Mouse (Mus musculus) common myeloid progenitor, adult 5-6 weeks (primary cell): Measurements from ENCODE around the gene Wwc1. TPM values are rescaled to one million over a fixed set of nuclear protein-coding genes. Genes with fewer than 3 reads are reported as not detected.
A peak's percentile ranks its signal among the peaks of the same experiment; 100 is the strongest.

Source experiments
- ATAC-seq: replicated peaks from 2 replicates; pipeline ENCODE4 v1.8.0; 2016; ENCODE audit warnings: low read depth, mild to moderate bottlenecking, moderate TSS enrichment, inconsistent platforms; ENCODE audit not compliant: poor library complexity, severe bottlenecking
- total RNA-seq: library from RNA; stranded (forward); fragments of 200-1000, 187-1606 nt; gene quantifications from 2 replicates; pipeline ENCODE4 v1.2.3, GENCODE M21; 2017

The Wwc1 gene
- total RNA-seq, 1 experiment from 2014 or later = not detected

DNA sequence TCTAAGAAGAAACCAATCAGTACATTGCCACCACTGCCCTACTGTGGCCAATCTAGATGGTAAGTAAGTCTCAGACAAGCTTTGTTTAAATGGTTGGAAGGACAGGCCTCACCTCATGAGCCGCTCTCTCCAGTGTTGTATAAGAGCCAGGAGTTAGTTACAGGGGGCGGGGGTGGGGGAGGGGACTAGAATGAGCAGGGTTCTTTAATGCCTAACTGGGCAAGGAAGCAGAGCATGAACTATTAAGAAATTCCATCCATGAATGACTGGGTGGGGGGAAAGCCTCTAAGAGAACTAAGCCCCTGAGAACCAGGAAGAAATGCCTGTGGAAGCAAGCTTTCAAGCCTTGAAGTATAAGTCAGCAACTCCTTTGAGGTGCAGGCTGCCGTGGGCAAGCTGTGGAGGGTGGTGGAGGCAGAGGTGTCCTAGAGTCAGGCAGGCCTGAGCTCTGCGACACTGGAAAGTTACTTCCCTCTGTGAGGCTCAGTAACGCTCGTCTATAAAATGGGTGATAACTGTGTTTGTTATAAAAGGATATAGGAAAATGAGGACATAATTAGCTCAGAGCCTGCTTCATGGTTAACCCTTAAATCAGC is 41.4 kb downstream of the Wwc1 start:
- no peak for ATAC-seq

DNA sequence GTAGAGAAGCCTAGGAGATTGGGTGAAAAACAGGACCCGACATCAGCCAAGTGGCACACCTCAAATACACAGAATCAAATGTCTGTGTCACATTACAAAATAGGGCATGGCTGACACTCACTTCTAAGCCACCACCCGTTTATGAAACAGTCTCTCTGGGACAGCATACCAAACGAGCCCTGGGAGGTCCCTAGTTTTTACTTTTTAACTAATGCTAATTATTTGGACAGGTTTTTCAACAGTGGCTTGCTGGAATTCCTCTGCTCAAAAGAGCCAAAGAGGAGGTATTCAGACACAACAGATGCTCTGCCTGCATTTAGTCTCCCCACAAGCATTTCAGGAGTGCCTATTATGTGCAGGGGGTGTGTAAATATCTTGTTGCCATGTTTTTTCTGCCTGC is 44.7 kb downstream of the Wwc1 start:
- no peak for ATAC-seq

DNA sequence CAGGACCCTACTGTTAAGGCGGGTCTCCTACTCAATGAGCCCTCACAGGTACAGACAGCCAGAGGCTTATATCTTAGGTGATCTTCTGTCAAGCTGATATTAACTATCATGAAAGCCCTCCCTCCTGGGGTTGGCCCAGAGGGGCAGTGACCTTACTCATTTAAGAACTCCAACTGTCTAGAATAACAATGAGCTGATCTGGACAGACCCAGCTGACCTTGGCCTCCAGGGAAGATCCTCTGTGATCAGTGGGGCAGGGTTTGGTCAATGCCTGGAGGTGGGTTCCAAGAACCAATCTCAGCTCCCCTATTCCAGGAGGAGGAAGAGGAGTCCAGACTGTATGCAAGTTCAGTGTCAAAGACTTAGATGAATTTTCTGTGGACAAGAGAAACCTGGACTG is 45.2 kb downstream of the Wwc1 start:
- no peak for ATAC-seq

DNA sequence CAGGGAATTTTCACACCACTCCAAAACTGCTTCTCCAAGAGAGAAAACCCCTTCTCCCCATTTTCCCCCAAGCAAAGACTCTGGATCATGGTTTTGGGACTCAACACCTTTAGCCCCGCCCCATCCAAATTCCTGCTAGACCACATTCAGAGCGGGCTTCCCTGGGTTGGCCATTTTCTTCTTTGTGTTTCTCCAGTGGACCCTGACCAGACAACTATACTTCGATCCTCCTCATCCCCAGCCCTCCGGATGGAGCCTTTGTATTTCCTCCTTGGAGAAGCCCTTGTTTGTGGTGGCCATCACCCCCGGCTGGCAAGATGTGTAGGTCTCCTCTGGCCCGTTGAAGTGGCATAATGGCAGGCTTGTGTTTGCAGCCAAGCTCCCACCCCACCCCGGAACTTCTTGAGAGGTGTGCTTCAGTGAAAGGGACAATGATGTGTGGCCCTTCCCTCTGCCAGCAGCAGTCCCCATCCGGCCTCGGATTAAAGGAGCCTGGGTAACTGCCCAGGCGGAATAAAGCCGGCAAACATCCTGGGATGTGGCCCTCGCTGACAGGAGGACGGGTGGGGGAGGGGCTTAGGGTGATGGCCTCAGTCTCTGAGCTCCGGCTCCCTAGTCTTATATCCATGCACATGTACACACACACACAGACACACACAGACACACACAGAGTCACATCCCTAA is 46.8 kb downstream of the Wwc1 start:
- ATAC-seq = no peak

DNA sequence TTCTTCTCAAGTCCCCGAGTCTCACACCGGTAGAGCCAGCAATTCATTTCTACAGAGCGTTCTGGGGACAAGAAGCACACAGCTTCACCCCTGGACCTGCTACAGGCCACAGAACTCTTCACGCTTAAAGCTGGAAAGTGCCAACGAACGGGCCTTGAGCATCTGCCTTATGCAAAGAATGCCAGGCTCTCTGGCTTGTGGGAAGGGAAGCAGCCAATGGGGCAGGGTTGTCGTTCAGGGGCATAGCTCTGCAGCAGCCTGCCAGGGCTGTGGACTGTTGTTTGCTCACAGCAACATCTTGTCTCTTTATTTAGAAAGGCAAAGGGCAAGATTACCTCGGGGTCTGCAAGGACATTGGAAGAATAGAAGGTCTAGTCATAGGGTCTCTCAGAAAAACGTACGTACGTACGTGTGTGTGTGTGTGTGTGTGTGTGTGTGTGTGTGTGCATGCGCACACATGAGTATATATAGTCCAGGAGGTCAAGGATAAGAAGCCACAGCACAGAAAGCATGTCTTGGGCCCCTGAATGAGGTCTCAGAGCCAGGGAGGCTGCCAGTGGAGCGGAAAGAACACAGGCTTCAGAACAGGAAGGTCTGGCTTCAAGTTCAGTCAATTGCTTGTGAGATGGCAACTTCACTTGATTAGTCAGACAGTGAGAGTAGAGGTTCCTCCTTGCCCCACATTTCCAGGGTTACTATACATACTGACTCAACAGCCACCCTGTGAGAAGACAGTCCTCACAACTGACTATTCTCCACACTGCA is 48.0 kb downstream of the Wwc1 start:
- no peak for ATAC-seq

DNA sequence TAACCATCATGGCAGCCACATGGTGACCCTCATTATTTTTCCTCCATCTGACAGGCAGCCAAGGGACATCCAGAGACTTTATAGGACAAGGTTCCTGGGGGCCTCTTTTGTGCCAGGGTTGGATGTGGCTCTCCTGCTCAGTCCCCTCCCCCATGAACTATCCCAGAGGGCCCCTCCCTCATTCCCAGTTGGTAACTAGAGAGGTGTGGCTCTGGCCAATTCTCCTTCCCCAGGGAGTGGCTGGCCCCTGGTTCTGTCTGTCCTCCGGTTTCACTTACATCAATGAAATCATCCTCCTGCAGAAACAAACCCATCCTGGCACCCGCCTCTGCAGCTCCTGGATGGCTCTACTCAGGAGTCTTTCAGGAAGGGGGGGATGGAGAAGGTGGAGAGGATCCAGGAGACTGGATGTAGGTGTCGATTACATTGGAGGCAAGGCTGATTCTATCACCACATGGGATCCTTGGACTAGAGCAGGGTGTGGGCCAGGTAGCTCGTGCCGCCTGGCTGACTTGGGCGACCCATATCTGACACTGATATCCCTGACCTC is 49.7 kb downstream of the Wwc1 start:
- no peak for ATAC-seq

DNA sequence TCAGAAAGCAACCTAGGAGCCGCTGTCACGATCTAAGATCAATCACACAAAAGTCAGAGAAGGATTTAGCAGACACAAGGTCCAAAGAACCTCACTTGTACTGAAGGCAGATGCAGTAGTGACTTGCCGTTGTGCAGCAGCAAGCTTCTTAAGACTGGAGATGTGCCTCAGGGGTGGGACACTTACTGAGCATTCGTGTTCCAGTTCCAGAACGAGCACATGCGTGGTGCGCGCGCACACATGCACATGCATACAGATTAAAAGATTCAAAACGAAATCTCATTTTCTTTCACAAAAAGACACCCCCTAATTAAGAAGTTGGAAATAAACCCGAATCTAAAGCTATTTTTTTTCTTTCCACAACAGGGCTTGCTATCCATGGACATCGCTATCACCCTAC is 51.9 kb downstream of the Wwc1 start:
- ATAC-seq = no peak

DNA sequence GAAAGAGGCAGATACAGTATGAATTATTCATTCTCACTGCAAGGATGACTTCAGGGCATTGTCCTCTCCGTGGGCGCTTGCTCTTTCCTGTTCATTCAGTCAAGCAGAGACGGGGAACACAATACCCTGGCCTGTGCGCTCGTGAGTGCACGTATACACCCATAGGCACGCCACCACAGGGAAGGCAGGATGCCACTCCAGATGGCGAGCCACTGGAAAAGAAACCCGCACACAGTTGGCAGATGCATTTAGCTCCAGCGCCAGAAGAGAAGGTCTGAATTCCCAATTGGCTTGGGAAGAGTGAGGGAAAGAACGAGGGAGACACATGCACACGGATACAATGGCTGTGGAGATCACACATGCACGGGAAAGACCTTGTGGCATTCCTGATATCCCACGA is 53.0 kb downstream of the Wwc1 start:
- no peak for ATAC-seq

DNA sequence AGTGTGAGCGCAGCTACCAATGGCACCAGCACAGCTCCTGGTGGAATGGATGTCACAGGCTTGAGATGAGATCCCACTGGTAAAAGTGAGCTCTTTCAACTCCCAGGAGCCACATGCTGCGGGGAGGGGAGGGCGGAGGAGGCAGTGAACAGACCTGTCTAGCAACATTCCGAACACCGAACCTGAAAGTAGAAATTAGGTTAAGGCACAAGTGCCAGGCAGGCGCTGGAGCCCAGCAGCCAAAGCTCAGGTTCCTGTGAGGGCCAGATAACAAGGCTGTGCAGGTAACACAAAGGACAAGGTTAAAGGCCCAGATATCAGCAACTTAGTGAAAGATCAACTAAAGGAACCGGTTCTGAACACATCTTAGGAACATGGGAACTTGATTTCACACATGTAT is 54.7 kb downstream of the Wwc1 start:
- no peak for ATAC-seq

DNA sequence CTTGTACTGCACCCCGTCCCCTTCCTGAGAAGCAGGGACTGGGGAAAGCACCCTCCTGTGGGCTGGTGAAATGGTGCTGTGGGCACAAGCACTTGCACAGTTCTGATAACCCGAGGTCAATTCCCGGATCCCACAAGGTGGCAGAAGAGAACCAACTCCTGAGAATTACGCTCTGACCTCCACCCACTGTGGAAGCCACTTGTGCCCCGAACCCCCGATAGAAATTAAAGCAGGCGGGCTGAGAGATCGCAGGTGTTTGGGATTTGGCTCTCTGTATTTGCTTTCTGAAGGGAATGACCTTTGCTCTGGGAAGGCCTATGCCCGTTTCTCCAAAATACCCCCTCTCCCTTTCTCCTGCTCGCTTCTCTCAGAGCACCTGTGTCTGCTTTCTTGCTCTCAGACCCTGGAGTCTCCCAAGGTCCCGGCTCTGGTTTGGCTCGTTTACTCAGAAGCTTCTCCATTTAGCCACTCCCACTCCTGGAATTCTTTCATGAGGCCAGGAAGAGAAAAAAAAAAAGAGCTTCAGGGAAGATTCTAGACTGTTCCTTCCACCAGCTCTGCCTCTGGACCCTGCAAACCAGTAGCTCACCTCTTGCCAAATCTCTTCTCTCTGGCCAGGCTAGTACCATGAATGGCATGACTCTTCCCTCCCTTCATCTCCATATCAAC is 58.0 kb downstream of the Wwc1 start:
- no peak for ATAC-seq

DNA sequence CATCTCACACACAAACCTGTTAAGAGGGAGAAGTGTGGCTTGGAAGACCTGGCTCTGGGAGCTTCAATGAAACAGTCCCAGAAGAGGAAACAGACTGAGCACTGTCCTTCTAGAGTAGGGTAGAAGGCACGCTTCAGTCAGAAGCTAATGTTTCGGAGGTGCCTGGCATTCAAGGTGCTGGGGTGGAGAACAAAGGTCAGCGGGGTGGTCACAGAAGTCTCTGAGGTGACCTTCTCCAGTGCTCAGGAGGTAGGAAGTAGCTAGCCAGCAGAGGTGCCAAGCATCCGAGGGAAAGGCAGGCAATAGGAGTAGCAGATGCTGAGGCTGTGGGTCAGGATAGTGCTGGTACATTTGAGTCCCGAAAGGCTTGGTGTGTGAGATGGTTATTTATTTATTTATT is 59.6 kb downstream of the Wwc1 start:
- ATAC-seq = no peak

DNA sequence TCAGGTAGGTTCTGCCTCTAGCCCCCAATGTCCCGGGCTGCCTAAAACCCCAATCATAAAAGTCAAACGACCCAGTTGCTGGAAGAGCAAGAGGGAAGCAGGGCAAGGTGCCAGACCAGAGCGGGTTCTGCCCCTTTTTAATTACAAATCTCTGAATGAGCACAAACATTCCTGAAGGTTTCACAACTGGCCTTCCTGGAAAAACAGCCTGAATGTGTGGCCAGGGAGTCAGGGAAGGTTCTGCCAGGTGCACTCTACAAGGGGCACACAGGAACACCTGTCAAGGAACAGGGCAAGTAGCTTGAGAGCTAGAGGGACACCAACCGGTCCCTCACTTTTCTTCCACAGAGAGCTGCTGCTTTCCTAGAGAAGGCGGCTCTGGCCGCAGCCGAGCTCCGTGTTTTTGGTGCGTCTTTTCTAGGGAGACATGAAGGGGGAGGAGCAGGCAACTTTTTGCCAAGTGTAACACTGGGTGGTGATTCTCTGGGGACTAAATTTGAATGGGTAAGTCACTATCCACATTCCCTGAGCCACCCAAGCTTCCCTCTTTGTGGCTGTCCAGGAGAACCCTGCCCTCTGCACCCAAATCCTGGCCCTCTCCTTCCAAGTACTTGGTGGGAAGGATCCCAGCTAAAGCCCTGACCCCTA is 60.3 kb downstream of the Wwc1 start:
- no peak for ATAC-seq

DNA sequence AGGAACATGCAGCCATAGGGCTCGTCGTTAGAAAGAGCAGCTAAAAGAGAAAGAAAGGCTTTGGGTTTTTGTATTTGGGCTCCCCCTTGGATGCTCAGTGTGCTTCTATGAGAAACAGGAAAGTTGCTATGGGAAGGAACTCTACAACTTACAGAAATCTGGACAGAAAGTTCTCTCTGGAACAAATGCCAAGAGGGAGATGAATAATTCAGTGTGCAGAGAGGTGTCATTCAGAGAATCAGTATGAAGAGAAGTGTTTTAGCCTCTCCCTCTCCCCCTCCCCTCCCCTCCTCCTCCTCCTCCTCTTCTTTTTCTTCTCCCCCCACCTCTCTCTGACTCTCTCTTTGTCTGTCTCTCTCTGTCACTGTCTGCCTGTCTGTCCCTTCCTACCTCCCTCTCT is 60.9 kb downstream of the Wwc1 start:
- no peak for ATAC-seq

DNA sequence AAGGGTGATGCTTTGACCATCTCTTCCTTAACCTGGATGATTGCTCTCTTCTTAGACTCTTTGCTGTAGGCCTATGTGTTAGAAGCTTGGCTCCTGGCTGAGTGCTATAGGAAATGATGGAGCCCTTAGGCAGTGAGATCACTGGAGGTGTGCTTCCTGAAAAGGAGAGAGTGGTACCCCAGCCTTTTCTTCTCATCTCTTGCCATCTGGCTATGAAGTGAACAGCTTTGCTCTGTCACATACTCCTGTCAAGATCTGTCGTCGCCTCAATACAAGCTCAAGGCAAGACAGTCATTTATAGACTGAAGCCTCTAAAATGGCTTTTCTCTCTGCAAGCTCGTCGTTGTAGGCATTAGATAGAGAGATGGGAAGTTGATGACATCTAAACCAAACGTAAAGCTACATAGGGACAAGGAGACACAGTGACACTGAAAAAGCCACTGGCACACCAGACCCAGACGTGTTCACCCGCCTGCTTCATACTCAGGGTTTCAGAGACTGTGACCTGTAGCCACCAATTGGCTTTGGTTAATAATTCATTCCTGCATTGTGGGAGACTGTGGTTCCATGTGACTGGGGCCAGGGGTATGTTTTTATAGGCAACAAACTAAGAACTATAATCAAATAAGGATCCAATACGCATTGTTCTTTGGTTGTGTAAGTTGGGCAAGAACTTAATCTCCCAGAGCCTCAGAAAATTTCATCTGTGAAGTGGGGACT is 63.7 kb downstream of the Wwc1 start:
- no peak for ATAC-seq

DNA sequence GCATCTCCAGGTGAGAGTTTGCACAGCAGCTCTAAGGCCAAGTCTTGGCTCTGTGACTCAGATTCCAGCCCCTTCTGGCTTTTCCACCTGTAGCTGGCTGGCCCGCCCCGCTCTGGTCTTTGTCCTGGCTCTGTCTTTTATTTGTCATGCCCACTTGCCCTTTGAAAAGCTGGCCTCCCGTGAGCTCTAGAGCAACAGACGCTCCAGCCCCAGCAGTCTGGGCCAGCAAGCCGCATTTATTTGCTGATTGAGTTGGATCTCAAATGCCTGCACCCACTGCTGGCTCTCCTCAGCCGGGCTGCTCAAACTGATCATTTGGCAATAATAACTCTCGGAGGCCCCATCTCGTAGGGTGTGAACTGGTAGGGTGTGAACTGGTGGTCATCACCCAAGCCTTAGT is 64.8 kb downstream of the Wwc1 start:
- no peak for ATAC-seq

DNA sequence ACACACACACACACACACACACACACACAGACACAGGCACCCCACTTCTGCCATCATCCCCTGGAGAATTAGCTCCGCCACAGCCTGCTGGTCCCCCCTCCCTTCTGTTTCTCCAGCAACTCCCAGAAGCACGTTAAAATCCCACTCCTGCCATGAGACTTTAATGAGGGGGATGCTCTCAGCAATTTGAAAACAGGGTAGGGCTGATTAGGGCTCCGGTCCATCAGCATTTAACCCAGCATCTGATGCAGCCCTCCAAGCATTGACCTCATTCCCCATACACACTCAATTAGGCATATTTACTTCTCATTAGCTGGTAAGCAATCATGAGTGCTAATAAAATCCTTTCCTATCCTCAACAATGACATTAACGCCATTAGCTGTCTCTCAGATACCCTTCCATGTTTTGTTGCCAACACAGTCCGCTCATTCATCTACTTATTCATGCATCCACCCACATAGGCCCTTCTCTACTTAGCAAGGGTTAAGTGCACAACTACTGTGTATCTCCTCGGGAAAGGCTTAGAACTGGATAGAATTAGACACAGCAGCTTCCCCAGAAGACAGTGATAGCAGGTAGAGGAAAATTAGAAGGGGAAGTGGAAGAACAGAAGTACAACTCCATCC is 66.8 kb downstream of the Wwc1 start:
- ATAC-seq = no peak

DNA sequence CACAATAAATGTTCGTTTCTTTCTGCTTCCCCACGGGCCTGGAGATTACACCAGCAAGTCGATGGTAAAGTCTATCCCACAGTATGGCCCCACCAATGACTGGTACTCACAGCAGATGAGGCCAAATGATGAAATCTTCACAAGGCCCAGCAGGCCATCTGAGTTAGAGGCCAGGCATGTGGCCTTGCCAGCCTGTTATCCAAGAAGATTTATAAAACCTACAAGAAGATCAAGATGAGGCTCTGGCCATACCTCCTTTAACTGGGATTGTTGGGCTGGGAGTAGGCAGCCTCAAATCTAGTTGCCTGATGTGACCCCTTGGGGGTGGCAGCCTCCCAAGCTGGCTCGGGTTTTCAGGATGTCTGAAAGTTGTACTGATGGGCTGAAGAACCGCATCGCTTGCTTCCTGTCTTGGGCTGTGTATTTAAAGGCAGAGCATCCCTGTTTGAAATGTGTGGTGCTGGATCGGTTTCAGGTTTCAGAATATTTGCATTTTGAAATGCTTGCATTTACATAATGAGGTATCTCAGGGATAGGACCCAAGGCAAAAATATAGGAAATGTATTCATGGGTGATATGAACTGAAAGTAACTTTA is 75.3 kb downstream of the Wwc1 start:
- ATAC-seq = no peak

DNA sequence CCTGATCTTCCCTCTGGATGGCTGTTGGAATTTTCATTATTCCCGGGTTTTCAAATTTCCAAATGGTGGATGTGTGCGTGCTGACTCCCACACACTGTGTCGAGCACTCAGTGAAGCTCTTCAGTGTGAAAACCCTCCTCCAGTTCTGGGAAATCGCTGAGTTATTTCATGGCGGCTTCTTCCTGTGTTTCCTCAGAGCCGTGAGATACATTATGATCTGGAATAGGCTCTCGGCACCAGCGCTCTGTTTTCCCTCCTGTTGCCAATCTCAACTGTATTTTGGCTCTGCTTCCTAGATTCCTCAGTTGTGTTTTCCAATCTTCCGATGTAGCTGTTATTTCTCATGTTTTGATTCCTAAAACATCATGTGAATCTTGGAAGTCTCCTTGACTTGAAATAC is 77.2 kb downstream of the Wwc1 start:
- no peak for ATAC-seq

DNA sequence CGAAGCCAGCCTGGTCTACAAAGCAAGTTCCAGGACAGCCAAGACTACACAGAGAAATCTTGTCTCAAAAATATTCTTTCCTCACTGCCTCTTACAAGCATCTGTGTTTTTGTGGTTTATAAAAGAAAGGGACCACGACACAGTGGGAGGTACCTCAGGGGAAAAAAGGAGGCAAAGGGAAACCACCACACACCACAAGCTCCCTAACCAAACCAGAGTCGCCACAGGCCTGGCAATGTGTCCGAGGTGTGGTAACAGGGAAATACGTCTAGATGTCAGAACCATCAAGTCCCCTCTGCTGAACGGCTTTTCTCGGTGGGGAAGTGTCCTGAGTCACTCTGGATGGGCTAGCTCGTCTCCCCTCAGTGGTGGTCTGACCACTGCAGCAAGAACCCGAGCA is 80.4 kb downstream of the Wwc1 start:
- peak; percentile 18 for ATAC-seq
